Mouse (Mus musculus): ENCODE results near the gene Crkl. TPM values are rescaled to one million over a fixed set of nuclear protein-coding genes. Genes with fewer than 3 reads are reported as not detected.

The Crkl gene
- polyA plus RNA-seq (2017; shearing (Covaris generic)) = 64.9 TPM

DNA sequence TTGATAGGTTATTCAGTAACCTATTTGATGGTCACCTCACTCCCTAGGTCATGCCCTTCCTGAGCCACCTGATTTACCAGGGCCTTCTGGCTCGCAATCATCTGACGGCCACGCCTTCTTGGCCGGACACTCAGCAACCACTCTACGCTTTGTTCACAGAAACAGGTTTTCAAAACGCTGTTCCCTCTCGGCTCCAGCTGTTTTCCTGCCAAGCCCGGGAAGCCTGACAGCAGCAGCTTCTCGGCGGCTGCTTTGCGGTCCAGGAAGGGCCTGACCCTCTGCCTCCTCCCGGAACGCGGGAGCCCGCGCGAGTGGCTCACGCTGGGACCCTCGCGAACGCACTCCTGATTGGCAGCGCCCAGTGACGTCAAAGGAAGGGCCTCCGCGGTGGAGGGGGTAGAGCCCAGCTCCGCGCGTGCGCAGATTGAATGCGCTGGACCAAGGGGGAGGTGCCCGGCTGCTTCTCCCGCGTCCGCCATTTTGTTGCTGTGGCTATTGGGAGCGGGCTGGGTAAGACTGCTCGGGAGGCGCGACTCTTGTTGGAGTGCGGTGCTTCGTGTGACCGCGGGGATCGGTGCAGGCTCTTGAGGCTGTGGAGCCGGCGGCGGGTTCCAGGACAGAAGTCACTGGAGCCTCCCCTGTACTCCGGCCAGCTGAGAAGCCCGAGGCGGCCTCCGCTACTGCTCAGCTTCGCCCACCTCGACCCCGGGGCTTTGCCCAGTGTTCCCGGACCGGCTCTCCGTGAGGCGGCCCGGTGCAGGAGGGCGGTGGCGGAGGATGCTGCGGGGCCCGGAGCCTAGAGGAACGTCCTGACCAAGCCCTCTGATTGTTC lies at the start of gene Crkl:
Gene Crkl, plus strand, starts transcription at position 447 of the 832 bp plus-strand sequence.

GRCm38 (mm10) chr16:17405736-17406443 lies 45.9 kb upstream of the Crkl start, which contains the start of the genes Snap29 and Pi4ka:
Snap29 (plus strand) TSS chr16:17405986.
Pi4ka (minus strand) TSS chr16:17406314.

DNA sequence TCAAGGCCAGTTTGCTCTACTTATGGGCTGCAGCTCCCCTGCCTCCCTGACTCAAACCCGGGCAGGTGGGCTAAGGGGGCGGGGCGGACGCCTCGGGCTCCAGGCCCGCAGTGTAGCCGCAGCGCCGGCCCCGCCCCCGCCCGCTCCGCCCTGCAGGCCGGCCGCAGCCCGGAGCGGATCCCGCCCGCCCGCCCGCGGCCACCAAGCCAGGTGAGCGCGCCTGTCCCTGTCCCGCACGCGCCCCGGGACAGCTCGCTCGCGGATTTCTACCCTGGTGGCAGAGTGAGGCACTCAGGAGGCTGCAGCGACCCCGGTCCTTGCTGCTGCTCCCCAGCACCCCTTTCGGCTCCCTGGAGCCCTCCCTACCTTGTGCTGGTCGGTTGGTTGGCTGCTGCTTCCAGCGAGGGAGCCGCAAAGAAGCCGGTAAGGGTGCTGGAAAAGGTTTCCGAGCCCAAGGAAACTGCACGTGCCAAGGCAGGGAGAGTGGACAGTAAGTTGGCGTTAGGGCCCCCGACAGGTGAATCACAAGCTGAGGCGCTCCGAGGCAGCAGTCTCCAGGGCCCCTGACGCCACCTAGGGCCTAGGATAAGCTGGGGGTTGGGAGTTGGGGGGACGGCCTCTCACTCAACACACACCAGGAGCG lies 37.8 kb downstream of the Crkl start, which contains the start of gene Aifm3:
Gene Aifm3, plus strand, starts transcription at position 143 of the 643 bp plus-strand sequence.

GRCm38 (mm10) chr16:17508546-17509239 lies 56.9 kb downstream of the Crkl start, which contains the start of gene Lztr1:
Lztr1 (plus strand) TSS chr16:17508688.

DNA sequence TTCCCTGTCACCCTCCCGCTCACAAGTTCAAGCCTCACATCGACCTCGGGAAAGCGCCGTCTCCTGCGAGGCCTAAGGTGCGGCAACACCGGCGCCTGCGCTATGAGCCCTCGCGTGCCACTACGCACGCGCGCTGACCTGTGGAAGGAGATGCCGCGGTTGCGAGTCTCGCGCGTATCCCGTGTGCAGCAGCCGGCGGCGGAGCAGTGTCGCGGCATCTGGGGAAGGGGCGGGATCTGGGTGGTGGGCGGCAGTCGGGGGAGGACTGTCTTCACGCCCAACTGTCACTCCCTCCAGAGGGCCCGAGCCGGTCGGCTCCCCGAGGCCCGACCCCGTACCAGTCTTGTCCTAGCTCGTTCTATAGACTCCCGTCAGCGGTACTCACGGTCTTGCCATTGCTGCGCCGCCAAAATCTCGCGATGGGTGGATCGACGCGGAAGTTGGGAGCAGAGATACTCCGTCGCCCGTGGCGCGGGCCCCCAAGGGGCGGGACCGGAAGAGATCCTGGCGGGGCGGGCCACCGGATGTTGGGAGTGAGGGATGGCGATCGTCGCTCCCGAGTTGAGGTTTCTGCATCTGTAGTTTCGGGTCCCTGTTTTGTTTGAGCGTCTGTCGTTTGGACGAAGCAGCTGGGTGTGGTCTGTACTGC lies 79.0 kb downstream of the Crkl start, which contains the start of gene Thap7:
Gene Thap7, minus strand, starts transcription at position 497 of the 649 bp plus-strand sequence.

Other genes starting within 250 kb of the Crkl start
- 196 TPM for gene Ube2l3, start 249.3 kb upstream of the Crkl start, polyA plus RNA-seq (2017; shearing (Covaris generic))
- gene Rimbp3, start 243.4 kb upstream of the Crkl start, polyA plus RNA-seq (2017; shearing (Covaris generic)) = not detected
- gene Hic2, start 218.4 kb upstream of the Crkl start, polyA plus RNA-seq (2017; shearing (Covaris generic)) = 5.5 TPM
- gene Tmem191c, start 175.9 kb upstream of the Crkl start, polyA plus RNA-seq (2017; shearing (Covaris generic)) = 108 TPM
- gene Serpind1, start 120.6 kb upstream of the Crkl start, polyA plus RNA-seq (2017; shearing (Covaris generic)) = 0.36 TPM
- 18.1 TPM for gene Snap29, start 46.0 kb upstream of the Crkl start, polyA plus RNA-seq (2017; shearing (Covaris generic))
- 79.1 TPM for gene Pi4ka, start 45.7 kb upstream of the Crkl start, polyA plus RNA-seq (2017; shearing (Covaris generic))
- not detected for gene Aifm3, start 37.6 kb downstream of the Crkl start, polyA plus RNA-seq (2017; shearing (Covaris generic))
- 34.0 TPM for gene Lztr1, start 56.7 kb downstream of the Crkl start, polyA plus RNA-seq (2017; shearing (Covaris generic))
- 61.2 TPM for gene Thap7, start 79.1 kb downstream of the Crkl start, polyA plus RNA-seq (2017; shearing (Covaris generic))
- not detected for gene Lrrc74b, start 109.3 kb downstream of the Crkl start, polyA plus RNA-seq (2017; shearing (Covaris generic))
- not detected for gene P2rx6, start 109.9 kb downstream of the Crkl start, polyA plus RNA-seq (2017; shearing (Covaris generic))
- 1.6 TPM for gene Slc7a4, start 131.2 kb downstream of the Crkl start, polyA plus RNA-seq (2017; shearing (Covaris generic))
- gene Smpd4, start 167.4 kb downstream of the Crkl start, polyA plus RNA-seq (2017; shearing (Covaris generic)) = 19.5 TPM
- not detected for gene Ccdc74a, start 194.5 kb downstream of the Crkl start, polyA plus RNA-seq (2017; shearing (Covaris generic))